Mouse (Mus musculus) liver, adult 2 months (tissue): ENCODE data around the gene Gcgr. TPM values are rescaled to one million over a fixed set of nuclear protein-coding genes. Genes with fewer than 3 reads are reported as not detected.

ENCODE experiments used
- DNase-seq: peaks from one replicate; pipeline ENCODE4 v3.0.0-alpha.2; 2011; ENCODE audit warnings: low read depth, low spot score; ENCODE audit errors: extremely low read depth
- H3K27ac ChIP-seq: fragments of 200-500 bp; replicated peaks from 2 replicates; pipeline ENCODE4 v1.5.1; 2012; ENCODE audit warnings: low read depth, mild to moderate bottlenecking, control low read depth, inconsistent platforms, low read length; ENCODE audit not compliant: insufficient read depth
- H3K27me3 ChIP-seq: fragments of 200-500 bp; 2 replicates; pipeline ENCODE4 v1.6.1; 2012; ENCODE audit warnings: mild to moderate bottlenecking, moderate library complexity, low read length, inconsistent platforms; ENCODE audit not compliant: control insufficient read depth, insufficient read depth
- H3K36me3 ChIP-seq: fragments of 200-500 bp; 2 replicates; pipeline ENCODE4 v1.6.1; 2012; ENCODE audit warnings: low read length, inconsistent platforms; ENCODE audit not compliant: control insufficient read depth, insufficient read depth
- H3K4me1 ChIP-seq: fragments of 200-500 bp; 2 replicates; pipeline ENCODE4 v1.6.1; 2011; ENCODE audit warnings: low read length; ENCODE audit not compliant: control insufficient read depth, insufficient read depth
- H3K4me3 ChIP-seq: fragments of 200-500 bp; 2 replicates; pipeline ENCODE4 v1.5.1; 2011; ENCODE audit warnings: low read depth, mild to moderate bottlenecking, control low read depth, low read length, moderate library complexity; ENCODE audit not compliant: insufficient read depth
- H3K79me2 ChIP-seq: fragments of 200-500 bp; 2 replicates; pipeline ENCODE4 v1.6.1; 2012; ENCODE audit warnings: inconsistent platforms, mild to moderate bottlenecking, low read length, moderate library complexity; ENCODE audit not compliant: control insufficient read depth, insufficient read depth
- H3K9ac ChIP-seq: fragments of 200-500 bp; 2 replicates; pipeline ENCODE4 v1.6.1; 2012; ENCODE audit warnings: low read depth, mild to moderate bottlenecking, control low read depth, inconsistent platforms, low read length
- CTCF ChIP-seq: fragments of 200-500 bp; IDR thresholded peaks from 2 replicates; pipeline ENCODE4 v1.5.1; 2011; ENCODE audit warnings: low read depth, low read length, control low read depth
- POLR2A ChIP-seq: fragments of 200-500 bp; IDR thresholded peaks from 2 replicates; pipeline ENCODE4 v1.6.1; 2011; ENCODE audit warnings: low read length, control low read depth; ENCODE audit not compliant: insufficient read depth; ENCODE audit errors: extremely low read depth
- WGBS: fragments of 180-500 bp; shearing (Covaris S2); methylation state at CpG from one replicate; pipeline ENCODE4 v1.1.7; 2018; 5-methylcytosine and 5-hydroxymethylcytosine counted together
- polyA plus RNA-seq: library from polyadenylated mRNA; depleted of rRNA; stranded (reverse); fragments of >200 nt; gene quantifications from 2 replicates; pipeline ENCODE4 v1.2.3, GENCODE M21; 2012
- total RNA-seq: library from RNA; depleted of rRNA; stranded (reverse); fragments of >200 nt; gene quantifications from 2 replicates; pipeline ENCODE4 v1.2.3, GENCODE M21; 2014

Gene Gcgr
- total and polyA plus RNA-seq, 2 experiments, result 135 to 561 TPM

DNA sequence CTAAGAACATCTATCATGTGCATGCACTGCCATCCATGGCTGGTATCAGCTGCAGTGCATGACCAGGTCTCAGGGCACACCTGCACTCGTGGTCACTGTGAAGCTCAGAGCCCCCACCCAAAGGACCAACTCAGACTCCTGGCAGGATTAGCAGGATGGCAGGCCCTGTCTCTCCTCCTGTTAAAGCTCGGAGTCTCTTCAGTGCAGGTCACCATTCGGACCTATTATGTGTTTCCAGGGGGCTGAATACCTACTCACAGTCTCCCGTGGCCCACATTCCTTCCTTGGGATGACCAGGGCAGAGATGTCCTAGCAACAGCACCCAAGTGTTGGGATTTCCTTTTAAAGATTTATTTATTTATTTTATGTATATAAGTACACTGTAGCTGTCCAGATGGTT is 13.4 kb upstream of the Gcgr start:
- no peak for TF ChIP-seq CTCF
- TF ChIP-seq POLR2A, result no peak
- Histone ChIP-seq H3K79me2 (no peaks in the 10 kb centered on the region), H3K27ac (no peak overlapping the region), H3K27me3 (no peaks in the 10 kb centered on the region), H3K4me1 (peaks cover 17% of the 10 kb centered on the region), H3K4me3 (no peak overlapping the region), H3K9ac (no peak overlapping the region), H3K36me3 (no peaks in the 10 kb centered on the region)
- no peak for DNase-seq
- 92% methylated on average over 4 of the region's 4 CpGs for WGBS

DNA sequence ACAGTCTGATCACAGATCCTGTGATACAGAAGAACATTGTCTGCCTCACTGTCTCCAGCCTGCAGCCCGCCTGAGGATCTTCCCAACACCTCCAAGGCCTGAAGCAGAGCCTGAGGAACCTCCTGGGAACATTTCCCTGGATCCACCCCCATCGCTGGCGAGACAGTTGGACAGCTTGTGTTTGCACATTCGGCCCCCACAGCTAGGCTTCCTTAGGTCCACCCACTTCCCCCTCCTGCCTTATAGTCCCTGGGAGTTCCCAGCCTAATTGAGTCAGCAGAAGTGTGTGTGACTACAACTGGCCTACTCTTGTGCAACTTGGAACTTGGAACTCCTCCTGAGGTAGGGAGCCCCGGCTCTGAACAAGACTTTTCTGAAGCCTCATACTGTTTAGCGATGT is 12.5 kb upstream of the Gcgr start:
- TF ChIP-seq POLR2A (no peak), CTCF (no peak)
- H3K27ac ChIP-seq, result peak overlapping the region; percentile 57
- H3K9ac ChIP-seq, result peak overlapping the region; percentile 41
- no peak overlapping the region for H3K4me3 ChIP-seq
- 25% methylated on average over 6 of the region's 6 CpGs for WGBS
- H3K4me1 ChIP-seq, result peaks cover 21% of the 10 kb centered on the region
- no peaks in the 10 kb centered on the region; the same call in 1 of the 2 replicates for H3K79me2 ChIP-seq
- peak; percentile 82 for DNase-seq
- H3K27me3 ChIP-seq, result no peaks in the 10 kb centered on the region
- H3K36me3 ChIP-seq, result no peaks in the 10 kb centered on the region

DNA sequence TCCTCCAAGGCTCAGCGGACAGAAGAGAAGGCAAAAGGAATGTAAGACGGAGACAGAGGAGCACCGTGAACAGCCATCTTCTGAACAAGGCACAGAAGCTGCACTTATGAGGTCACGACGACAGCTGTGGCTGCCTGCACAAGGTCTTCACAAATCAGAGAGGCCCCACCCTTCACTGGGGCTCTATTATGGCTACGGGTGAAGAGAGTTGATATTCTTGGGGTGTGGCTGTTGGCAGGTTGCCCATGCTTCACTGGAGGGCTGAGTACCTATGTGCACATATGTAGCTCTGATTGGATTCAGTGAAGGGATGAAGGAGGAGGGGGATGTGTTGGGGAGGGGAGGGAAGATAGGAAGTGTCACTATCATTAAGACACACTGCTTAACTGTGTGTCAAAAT is 11.9 kb upstream of the Gcgr start:
- H3K36me3 ChIP-seq, result no peaks in the 10 kb centered on the region
- H3K4me3 ChIP-seq, result no peak overlapping the region
- WGBS, result 75% methylated on average over 6 of the region's 6 CpGs
- H3K4me1 ChIP-seq, result peaks cover 22% of the 10 kb centered on the region
- H3K27ac ChIP-seq, result peak overlapping the region; percentile 21
- peaks cover 4% of the 10 kb centered on the region; the same call in 1 of the 2 replicates for H3K79me2 ChIP-seq
- H3K27me3 ChIP-seq, result no peaks in the 10 kb centered on the region
- TF ChIP-seq POLR2A (no peak), CTCF (no peak)
- DNase-seq, result no peak
- H3K9ac ChIP-seq, result no peak overlapping the region; the same call in 1 of the 2 replicates

GRCm38 (mm10) chr11:120519738-120520137 is 10.8 kb upstream of the Gcgr start:
- WGBS, result 77% methylated on average over 9 of the region's 9 CpGs
- Histone ChIP-seq H3K79me2 (peaks cover 9% of the 10 kb centered on the region; the same call in 1 of the 2 replicates), H3K27ac (no peak overlapping the region), H3K27me3 (no peaks in the 10 kb centered on the region), H3K36me3 (no peaks in the 10 kb centered on the region), H3K9ac (no peak overlapping the region), H3K4me3 (no peak overlapping the region), H3K4me1 (peaks cover 29% of the 10 kb centered on the region)
- TF ChIP-seq POLR2A (no peak), CTCF (no peak)
- DNase-seq, result no peak

GRCm38 (mm10) chr11:120520498-120520897 is 10.0 kb upstream of the Gcgr start:
- WGBS, result 82% methylated on average over 9 of the region's 9 CpGs
- no peak overlapping the region for H3K9ac ChIP-seq
- H3K36me3 ChIP-seq, result no peaks in the 10 kb centered on the region
- no peak overlapping the region for H3K27ac ChIP-seq
- peaks cover 9% of the 10 kb centered on the region; the same call in 1 of the 2 replicates for H3K79me2 ChIP-seq
- H3K4me3 ChIP-seq, result no peak overlapping the region
- DNase-seq, result no peak
- H3K4me1 ChIP-seq, result peaks cover 29% of the 10 kb centered on the region
- no peak for TF ChIP-seq CTCF
- TF ChIP-seq POLR2A, result no peak
- H3K27me3 ChIP-seq, result no peaks in the 10 kb centered on the region

- Histone ChIP-seq H3K27me3 (no peaks in the 10 kb centered on the region), H3K27ac (peak overlapping the region; percentile 87), H3K4me1 (peaks cover 25% of the 10 kb centered on the region), H3K36me3 (no peaks in the 10 kb centered on the region), H3K4me3 (no peak overlapping the region), H3K9ac (no peak overlapping the region; the same call in 1 of the 2 replicates), H3K79me2 (peaks cover 9% of the 10 kb centered on the region; the same call in 1 of the 2 replicates)
- TF ChIP-seq POLR2A (no peak), CTCF (0 out of 2 replicates have a peak, but pooled peaks have one; percentile 8)
- 35% methylated on average over 5 of the region's 5 CpGs for WGBS
- DNase-seq, result peak; percentile 82
Observed at GRCm38 (mm10) chr11:120520967-120521540, 9.4 kb upstream of the Gcgr start.
